Mouse (Mus musculus): Measurements from ENCODE around the gene Zfp146.

DNA sequence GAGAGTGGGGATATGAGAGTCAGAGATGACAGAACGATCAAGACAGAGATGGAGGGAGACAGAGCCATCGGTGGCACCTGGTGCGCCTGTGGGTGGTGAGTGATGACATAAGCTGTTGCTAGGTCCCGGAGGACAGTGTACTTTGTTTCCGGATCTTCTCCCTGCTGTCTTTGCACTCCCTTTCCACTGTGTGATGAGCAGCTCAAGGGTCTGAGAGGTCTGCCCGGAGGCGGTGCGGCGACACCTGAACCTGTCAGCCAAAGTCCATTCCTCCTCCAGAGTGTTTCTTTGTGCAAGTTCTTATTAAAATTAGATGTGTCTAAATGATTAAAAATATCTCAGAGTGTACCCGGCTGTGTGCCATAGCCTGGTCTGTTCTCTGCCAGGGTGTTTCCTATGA lies 32.7 kb downstream of the Zfp146 start:
- TF ChIP-seq POLR2A (IDR thresholded peaks at IDR 0.05; ENCODE audit: low read depth, low read length) (no peak), CTCF (IDR thresholded peaks at IDR 0.05; ENCODE audit: extremely low read depth, insufficient read length, insufficient replicate concordance, low read depth, low read length) (no peak)

Data from small intestine, adult 2 months (tissue).